Mouse (Mus musculus): ENCODE results near the gene Cpsf7. TPM values are rescaled to one million over a fixed set of nuclear protein-coding genes. Genes with fewer than 3 reads are reported as not detected.

Gene Cpsf7
- total RNA-seq, 2 experiments from 2014 or later, result 20.3 to 21.7 TPM

GRCm38 (mm10) chr19:10564278-10564677, 39.2 kb downstream of the Cpsf7 start:
- intact Hi-C loops (cut with DNase I), result no loop called here
- Histone ChIP-seq H3K4me3 (no peak overlapping the region), H3K27ac (no peak overlapping the region)
- no peak for DNase-seq
- TF ChIP-seq CTCF (IDR thresholded peaks at IDR 0.05), result no peak

GRCm38 (mm10) chr19:10565217-10565616, 40.2 kb downstream of the Cpsf7 start:
- TF ChIP-seq CTCF (IDR thresholded peaks at IDR 0.05), result no peak
- intact Hi-C loops (cut with DNase I), result no loop called here

GRCm38 (mm10) chr19:10569627-10570026, 44.6 kb downstream of the Cpsf7 start:
- DNase-seq, result no peak
- no peak for TF ChIP-seq CTCF (IDR thresholded peaks at IDR 0.05)
- intact Hi-C loops (cut with DNase I), result no loop called here
- Histone ChIP-seq H3K27ac (no peak overlapping the region), H3K4me3 (no peak overlapping the region)

More at GRCm38 (mm10) chr19:10565217-10565616, 40.2 kb downstream of the Cpsf7 start:
- no peak for DNase-seq
- Histone ChIP-seq H3K27ac (no peak overlapping the region), H3K4me3 (no peak overlapping the region)

- TF ChIP-seq CTCF (IDR thresholded peaks at IDR 0.05), result peak; percentile 72
- Histone ChIP-seq H3K27ac (peak within 1 kb of the TSS; percentile 97), H3K4me3 (peak within 1 kb of the TSS; percentile 92)
- peak; percentile 92 for DNase-seq
- intact Hi-C loops (cut with DNase I), result loop anchor here (2.0 kb wide), 2 partner anchors 22 to 28 kb away; partner anchors contain the start of genes Ddb1 and Tkfc
These were observed 51.9 kb downstream of the Cpsf7 start, which contains the start of the genes Cyb561a3 and Tmem138 for GRCm38 (mm10) chr19:10576690-10577561. TSS of gene Cyb561a3 (plus strand) at chr19:10577172. TSS of gene Tmem138 (minus strand) at chr19:10577362.

GRCm38 (mm10) chr19:10580102-10580501, 55.0 kb downstream of the Cpsf7 start:
- TF ChIP-seq CTCF (IDR thresholded peaks at IDR 0.05), result no peak
- Histone ChIP-seq H3K4me3 (no peak overlapping the region), H3K27ac (no peak overlapping the region)
- no peak for DNase-seq
- intact Hi-C loops (cut with DNase I), result no loop called here

GRCm38 (mm10) chr19:10580761-10581160, 55.7 kb downstream of the Cpsf7 start:
- Histone ChIP-seq H3K27ac (no peak overlapping the region), H3K4me3 (no peak overlapping the region)
- TF ChIP-seq CTCF (IDR thresholded peaks at IDR 0.05), result no peak
- intact Hi-C loops (cut with DNase I), result no loop called here
- DNase-seq, result no peak

GRCm38 (mm10) chr19:10581984-10582383, 56.9 kb downstream of the Cpsf7 start:
- no peak for DNase-seq
- TF ChIP-seq CTCF (IDR thresholded peaks at IDR 0.05), result no peak
- intact Hi-C loops (cut with DNase I), result no loop called here
- H3K4me3 ChIP-seq, result no peak overlapping the region
- H3K27ac ChIP-seq, result no peak overlapping the region

- intact Hi-C loops (cut with DNase I), result no loop called here
- no peak for DNase-seq
These were observed 58.6 kb downstream of the Cpsf7 start for GRCm38 (mm10) chr19:10583550-10584146.

GRCm38 (mm10) chr19:10585112-10585511, 60.0 kb downstream of the Cpsf7 start:
- Histone ChIP-seq H3K27ac (no peak overlapping the region), H3K4me3 (no peak overlapping the region)
- intact Hi-C loops (cut with DNase I), result no loop called here
- DNase-seq, result no peak
- TF ChIP-seq CTCF (IDR thresholded peaks at IDR 0.05), result no peak

More at GRCm38 (mm10) chr19:10583550-10584146, 58.6 kb downstream of the Cpsf7 start:
- Histone ChIP-seq H3K27ac (no peak overlapping the region), H3K4me3 (no peak overlapping the region)
- TF ChIP-seq CTCF (IDR thresholded peaks at IDR 0.05), result no peak

GRCm38 (mm10) chr19:10587231-10587630, 62.2 kb downstream of the Cpsf7 start:
- no peak for TF ChIP-seq CTCF (IDR thresholded peaks at IDR 0.05)
- intact Hi-C loops (cut with DNase I), result no loop called here
- Histone ChIP-seq H3K4me3 (no peak overlapping the region), H3K27ac (no peak overlapping the region)
- DNase-seq, result no peak

GRCm38 (mm10) chr19:10589127-10589857, 64.2 kb downstream of the Cpsf7 start:
- TF ChIP-seq CTCF (IDR thresholded peaks at IDR 0.05), result no peak
- Histone ChIP-seq H3K27ac (no peak overlapping the region), H3K4me3 (no peak overlapping the region)
- no peak for DNase-seq
- intact Hi-C loops (cut with DNase I), result no loop called here

GRCm38 (mm10) chr19:10590301-10590700, 65.2 kb downstream of the Cpsf7 start:
- intact Hi-C loops (cut with DNase I), result no loop called here
- TF ChIP-seq CTCF (IDR thresholded peaks at IDR 0.05), result no peak
- no peak for DNase-seq
- Histone ChIP-seq H3K27ac (no peak overlapping the region), H3K4me3 (no peak overlapping the region)

Data from gastrocnemius, adult 2 months (tissue).